Mouse (Mus musculus) liver, adult 2 months (tissue): ENCODE measurements around the gene Zmym4. TPM values are rescaled to one million over a fixed set of nuclear protein-coding genes. Genes with fewer than 3 reads are reported as not detected.

Experiments used
- DNase-seq: peaks from one replicate; pipeline ENCODE4 v3.0.0-alpha.2; 2011; ENCODE audit warnings: low read depth, low spot score; ENCODE audit errors: extremely low read depth
- H3K27ac ChIP-seq: fragments of 200-500 bp; replicated peaks from 2 replicates; pipeline ENCODE4 v1.5.1; 2012; ENCODE audit warnings: low read depth, mild to moderate bottlenecking, control low read depth, inconsistent platforms, low read length; ENCODE audit not compliant: insufficient read depth
- H3K27me3 ChIP-seq: fragments of 200-500 bp; 2 replicates; pipeline ENCODE4 v1.6.1; 2012; ENCODE audit warnings: mild to moderate bottlenecking, moderate library complexity, low read length, inconsistent platforms; ENCODE audit not compliant: control insufficient read depth, insufficient read depth
- H3K36me3 ChIP-seq: fragments of 200-500 bp; 2 replicates; pipeline ENCODE4 v1.6.1; 2012; ENCODE audit warnings: low read length, inconsistent platforms; ENCODE audit not compliant: control insufficient read depth, insufficient read depth
- H3K4me1 ChIP-seq: fragments of 200-500 bp; 2 replicates; pipeline ENCODE4 v1.6.1; 2011; ENCODE audit warnings: low read length; ENCODE audit not compliant: control insufficient read depth, insufficient read depth
- H3K4me3 ChIP-seq: fragments of 200-500 bp; 2 replicates; pipeline ENCODE4 v1.5.1; 2011; ENCODE audit warnings: low read depth, mild to moderate bottlenecking, control low read depth, low read length, moderate library complexity; ENCODE audit not compliant: insufficient read depth
- H3K79me2 ChIP-seq: fragments of 200-500 bp; 2 replicates; pipeline ENCODE4 v1.6.1; 2012; ENCODE audit warnings: inconsistent platforms, mild to moderate bottlenecking, low read length, moderate library complexity; ENCODE audit not compliant: control insufficient read depth, insufficient read depth
- H3K9ac ChIP-seq: fragments of 200-500 bp; 2 replicates; pipeline ENCODE4 v1.6.1; 2012; ENCODE audit warnings: low read depth, mild to moderate bottlenecking, control low read depth, inconsistent platforms, low read length
- CTCF ChIP-seq: fragments of 200-500 bp; IDR thresholded peaks from 2 replicates; pipeline ENCODE4 v1.5.1; 2011; ENCODE audit warnings: low read depth, low read length, control low read depth
- POLR2A ChIP-seq: fragments of 200-500 bp; IDR thresholded peaks from 2 replicates; pipeline ENCODE4 v1.6.1; 2011; ENCODE audit warnings: low read length, control low read depth; ENCODE audit not compliant: insufficient read depth; ENCODE audit errors: extremely low read depth
- WGBS: fragments of 180-500 bp; shearing (Covaris S2); methylation state at CpG from one replicate; pipeline ENCODE4 v1.1.7; 2018; 5-methylcytosine and 5-hydroxymethylcytosine counted together
- polyA plus RNA-seq: library from polyadenylated mRNA; depleted of rRNA; stranded (reverse); fragments of >200 nt; gene quantifications from 2 replicates; pipeline ENCODE4 v1.2.3, GENCODE M21; 2012; rRNA removed
- total RNA-seq: library from RNA; depleted of rRNA; stranded (reverse); fragments of >200 nt; gene quantifications from 2 replicates; pipeline ENCODE4 v1.2.3, GENCODE M21; 2014; rRNA removed

The Zmym4 gene
- total and polyA plus RNA-seq, 2 experiments: 1.7 to 10.0 TPM

GRCm38 (mm10) chr4:126822891-126823882 lies 144.7 kb downstream of the Zmym4 start:
- no peak for TF ChIP-seq CTCF
- TF ChIP-seq POLR2A: no peak
- Histone ChIP-seq H3K4me1 (no peaks in the 10 kb centered on the region; the same call in 1 of the 2 replicates), H3K27ac (no peak overlapping the region), H3K79me2 (no peaks in the 10 kb centered on the region), H3K9ac (no peak overlapping the region), H3K4me3 (no peak overlapping the region), H3K36me3 (peaks cover 12% of the 10 kb centered on the region), H3K27me3 (no peaks in the 10 kb centered on the region)
- WGBS: 78% methylated on average over 9 of the region's 9 CpGs
- peak; percentile 63 for DNase-seq

GRCm38 (mm10) chr4:126814854-126815253 lies 153.1 kb downstream of the Zmym4 start:
- WGBS: 84% methylated on average over 5 of the region's 5 CpGs
- no peak for DNase-seq
- H3K79me2 ChIP-seq: no peaks in the 10 kb centered on the region
- H3K9ac ChIP-seq: no peak overlapping the region
- H3K36me3 ChIP-seq: peaks cover 31% of the 10 kb centered on the region
- TF ChIP-seq CTCF (no peak), POLR2A (no peak)
- no peak overlapping the region for H3K27ac ChIP-seq
- H3K27me3 ChIP-seq: no peaks in the 10 kb centered on the region
- no peaks in the 10 kb centered on the region for H3K4me1 ChIP-seq
- H3K4me3 ChIP-seq: no peak overlapping the region

- WGBS: 81% methylated on average over 5 of the region's 5 CpGs
- Histone ChIP-seq H3K36me3 (peaks cover 30% of the 10 kb centered on the region), H3K9ac (no peak overlapping the region), H3K79me2 (no peaks in the 10 kb centered on the region), H3K27me3 (no peaks in the 10 kb centered on the region), H3K4me3 (no peak overlapping the region), H3K27ac (no peak overlapping the region), H3K4me1 (no peaks in the 10 kb centered on the region)
- no peak for TF ChIP-seq POLR2A
- TF ChIP-seq CTCF: no peak
- no peak for DNase-seq
Observed at GRCm38 (mm10) chr4:126813212-126813611, 154.7 kb downstream of the Zmym4 start.

Other genes starting within 250 kb of the Zmym4 start
- gene Tfap2e, start 231.9 kb downstream of the Zmym4 start, total RNA-seq: not detected in 2 replicates
- gene Tfap2e, start 231.9 kb downstream of the Zmym4 start, polyA plus RNA-seq: not detected in 2 replicates
- 2.4 and 4.2 TPM in 2 replicates for gene Ncdn, start 214.7 kb downstream of the Zmym4 start, total RNA-seq
- 10.0 and 12.8 TPM in 2 replicates for gene Ncdn, start 214.7 kb downstream of the Zmym4 start, polyA plus RNA-seq
- gene AU040320, start 214.6 kb downstream of the Zmym4 start, total RNA-seq: 8.9 and 12.8 TPM in 2 replicates
- gene AU040320, start 214.6 kb downstream of the Zmym4 start, polyA plus RNA-seq: 13.0 and 13.7 TPM in 2 replicates
- gene Sfpq, start 53.2 kb upstream of the Zmym4 start, total RNA-seq: 49.3 and 50.9 TPM in 2 replicates
- 11.1 and 12.6 TPM in 2 replicates for gene Sfpq, start 53.2 kb upstream of the Zmym4 start, polyA plus RNA-seq
- gene Zmym1, start 93.0 kb upstream of the Zmym4 start, total RNA-seq: 3.4 and 5.0 TPM in 2 replicates
- 0.62 and 0.81 TPM in 2 replicates for gene Zmym1, start 93.0 kb upstream of the Zmym4 start, polyA plus RNA-seq
- gene Zmym6, start 109.2 kb upstream of the Zmym4 start, total RNA-seq: 6.8 and 7.2 TPM in 2 replicates
- gene Zmym6, start 109.2 kb upstream of the Zmym4 start, polyA plus RNA-seq: 0.98 and 1.4 TPM in 2 replicates
- gene Tmem35b, start 155.6 kb upstream of the Zmym4 start, total RNA-seq: 11.1 and 11.5 TPM in 2 replicates
- gene Tmem35b, start 155.6 kb upstream of the Zmym4 start, polyA plus RNA-seq: 11.4 and 11.8 TPM in 2 replicates
- gene Dlgap3, start 201.1 kb upstream of the Zmym4 start, total RNA-seq: not detected in 2 replicates
- 0.05 and 0.06 TPM in 2 replicates for gene Dlgap3, start 201.1 kb upstream of the Zmym4 start, polyA plus RNA-seq